Mouse (Mus musculus) cerebellum, postnatal 4 days (tissue): ENCODE measurements around the gene Ctsc.
"Not testable (repeated sequence)": the region's sequence is repeated elsewhere in the genome, so short reads cannot be mapped to it uniquely, and the experiment has no call there.

Source experiments
- DNase-seq, 2 experiments: peaks; one replicate each; pipeline ENCODE4 v3.0.0; 2022; ENCODE audit warnings: low spot score in 2 of 2, mixed read lengths in 1 of 2

Gene Ctsc

GRCm38 (mm10) chr7:88277858-88278627, at the start of gene Ctsc:
Ctsc (plus strand) TSS chr7:88278085.
- peak; percentile 34 to 40 for DNase-seq

- DNase-seq = no peak
These were observed 48.8 kb upstream of the Ctsc start for GRCm38 (mm10) chr7:88229051-88229450.

- no peak for DNase-seq
These were observed 47.8 kb upstream of the Ctsc start for GRCm38 (mm10) chr7:88230121-88230520.

- no peak for DNase-seq
These were observed 46.9 kb upstream of the Ctsc start for GRCm38 (mm10) chr7:88230756-88231522.

- no peak for DNase-seq
These were observed 34.8 kb upstream of the Ctsc start for GRCm38 (mm10) chr7:88243059-88243458.

- DNase-seq = no peak
These were observed 33.4 kb upstream of the Ctsc start for GRCm38 (mm10) chr7:88244462-88244861.

- not testable (repeated sequence) for DNase-seq
These were observed 27.5 kb upstream of the Ctsc start for GRCm38 (mm10) chr7:88250380-88250779.

- DNase-seq = no peak
These were observed 26.4 kb upstream of the Ctsc start for GRCm38 (mm10) chr7:88251535-88251934.

GRCm38 (mm10) chr7:88252129-88252528, 25.8 kb upstream of the Ctsc start:
- no peak for DNase-seq

- no peak for DNase-seq
These were observed 23.0 kb upstream of the Ctsc start for GRCm38 (mm10) chr7:88254884-88255283.

GRCm38 (mm10) chr7:88259155-88259925, 18.5 kb upstream of the Ctsc start:
- DNase-seq = no peak

- DNase-seq = no peak
These were observed 16.1 kb upstream of the Ctsc start for GRCm38 (mm10) chr7:88261799-88262198.

GRCm38 (mm10) chr7:88264861-88265260, 13.0 kb upstream of the Ctsc start:
- DNase-seq = no peak

- no peak for DNase-seq
These were observed 8.0 kb upstream of the Ctsc start for GRCm38 (mm10) chr7:88269913-88270312.

- no peak for DNase-seq
These were observed 6.4 kb upstream of the Ctsc start for GRCm38 (mm10) chr7:88271531-88271930.

- no peak for DNase-seq
These were observed 745 bp upstream of the Ctsc start for GRCm38 (mm10) chr7:88276914-88277765.

- no peak for DNase-seq
These were observed 827 bp downstream of the Ctsc start for GRCm38 (mm10) chr7:88278628-88279196.

- DNase-seq = no peak
These were observed 7.4 kb downstream of the Ctsc start for GRCm38 (mm10) chr7:88285276-88285675.

GRCm38 (mm10) chr7:88291036-88291435, 13.2 kb downstream of the Ctsc start:
- DNase-seq = no peak

- no peak for DNase-seq
These were observed 14.2 kb downstream of the Ctsc start for GRCm38 (mm10) chr7:88292044-88292443.

GRCm38 (mm10) chr7:88293907-88294306, 16.0 kb downstream of the Ctsc start:
- DNase-seq = no peak
